Mouse (Mus musculus) monocyte, adult 2 months (primary cell): ENCODE results near the gene Fam189b.
A peak's percentile ranks its signal among the peaks of the same experiment; 100 is the strongest.

Source experiments
- DNase-seq, 2 experiments: peaks; one replicate each; pipeline ENCODE4 v3.0.0; 2022; ENCODE audit warnings: low spot score in 2 of 2, low read depth in 1 of 2

The Fam189b gene

GRCm38 (mm10) chr3:89165268-89165870 is 17.6 kb upstream of the Fam189b start:
- DNase-seq = no peak

- no peak for DNase-seq
These were observed 16.0 kb upstream of the Fam189b start for GRCm38 (mm10) chr3:89166945-89167344.

- DNase-seq = no peak
These were observed 8.1 kb upstream of the Fam189b start for GRCm38 (mm10) chr3:89174844-89175243.

- DNase-seq = no peak
These were observed 7.4 kb upstream of the Fam189b start for GRCm38 (mm10) chr3:89175544-89175943.

GRCm38 (mm10) chr3:89176421-89176820 is 6.5 kb upstream of the Fam189b start:
- no peak for DNase-seq

- peak; percentile 41 to 47 for DNase-seq
These were observed 5.5 kb upstream of the Fam189b start, which contains the start of gene Scamp3 for GRCm38 (mm10) chr3:89177242-89178106. Gene Scamp3, plus strand, starts transcription at chr3:89177473.

GRCm38 (mm10) chr3:89178107-89178385 is 4.9 kb upstream of the Fam189b start:
- DNase-seq = no peak

- no peak for DNase-seq
These were observed 3.9 kb upstream of the Fam189b start for GRCm38 (mm10) chr3:89179056-89179455.

- no peak for DNase-seq
These were observed 1.0 kb upstream of the Fam189b start for GRCm38 (mm10) chr3:89181749-89182500.

- DNase-seq = no peak
These were observed 349 bp upstream of the Fam189b start for GRCm38 (mm10) chr3:89182531-89183057.

GRCm38 (mm10) chr3:89183959-89184315 is 994 bp downstream of the Fam189b start:
- DNase-seq = no peak

GRCm38 (mm10) chr3:89187197-89187596 is 4.3 kb downstream of the Fam189b start:
- DNase-seq = no peak

- no peak for DNase-seq
These were observed 4.9 kb downstream of the Fam189b start for GRCm38 (mm10) chr3:89187690-89188477.

- no peak for DNase-seq
These were observed 5.5 kb downstream of the Fam189b start for GRCm38 (mm10) chr3:89188478-89188875.

GRCm38 (mm10) chr3:89190436-89190835 is 7.5 kb downstream of the Fam189b start:
- no peak for DNase-seq

- DNase-seq = no peak
These were observed 10.4 kb downstream of the Fam189b start for GRCm38 (mm10) chr3:89193351-89193750.

- DNase-seq = no peak
These were observed 10.9 kb downstream of the Fam189b start for GRCm38 (mm10) chr3:89193853-89194252.

GRCm38 (mm10) chr3:89195979-89196877 is 13.3 kb downstream of the Fam189b start:
- peak; percentile 42 to 60 for DNase-seq

- DNase-seq = no peak
These were observed 16.9 kb downstream of the Fam189b start for GRCm38 (mm10) chr3:89199839-89200238.
